Mouse (Mus musculus) liver, postnatal 0 days (tissue): ENCODE results near the gene Olfr270. TPM values are rescaled to one million over a fixed set of nuclear protein-coding genes. Genes with fewer than 3 reads are reported as not detected.

Experiments used
- ATAC-seq: fragments of 200-750 bp; cut with Nextera tagmentation; 2 replicates; pipeline ENCODE4 v1.8.0; 2017; ENCODE audit warnings: mild to moderate bottlenecking, moderate library complexity
- DNase-seq: peaks from one replicate; pipeline ENCODE4 v3.0.0-alpha.2; 2016
- H3K27ac ChIP-seq: fragments of 300-500 bp; sonication (generic); 2 replicates; pipeline ENCODE4 v1.5.1; 2014; ENCODE audit warnings: antibody characterized with exemption, moderate library complexity, mild to moderate bottlenecking, low read depth
- H3K27me3 ChIP-seq: fragments of 300-500 bp; sonication (generic); 2 replicates; pipeline ENCODE4 v1.6.1; 2014; ENCODE audit warnings: low read length, control low read depth, mixed read lengths; ENCODE audit not compliant: insufficient read depth
- H3K36me3 ChIP-seq: fragments of 300-500 bp; sonication (generic); replicated peaks from 2 replicates; pipeline ENCODE4 v1.6.1; 2014; ENCODE audit warnings: mild to moderate bottlenecking, control low read depth, low read length, moderate library complexity, mixed read lengths; ENCODE audit not compliant: insufficient read depth
- H3K4me1 ChIP-seq: fragments of 300-500 bp; sonication (generic); 2 replicates; pipeline ENCODE4 v1.6.1; 2014; ENCODE audit warnings: antibody characterized with exemption, mild to moderate bottlenecking, control low read depth; ENCODE audit not compliant: insufficient read depth
- H3K4me2 ChIP-seq: fragments of 300-500 bp; sonication (generic); 2 replicates; pipeline ENCODE4 v1.6.1; 2014; ENCODE audit warnings: low read depth, mild to moderate bottlenecking, low read length, moderate library complexity, mixed read lengths
- H3K4me3 ChIP-seq: fragments of 300-500 bp; sonication (generic); 2 replicates; pipeline ENCODE4 v1.5.1; 2014; ENCODE audit warnings: low read depth, low read length
- H3K9ac ChIP-seq: fragments of 300-500 bp; sonication (generic); replicated peaks from 2 replicates; pipeline ENCODE4 v1.6.1; 2014; ENCODE audit warnings: mild to moderate bottlenecking, moderate library complexity
- H3K9me3 ChIP-seq: fragments of 300-500 bp; sonication (generic); 2 replicates; pipeline ENCODE4 v1.6.1; 2016; ENCODE audit warnings: mild to moderate bottlenecking, control low read depth, low read length, mixed read lengths
- CTCF ChIP-seq: sonication (generic); IDR thresholded peaks from 2 replicates; pipeline ENCODE4 v1.5.1; 2016; ENCODE audit warnings: antibody characterized with exemption, low read depth
- EP300 ChIP-seq: IDR thresholded peaks from 2 replicates; pipeline ENCODE4 v1.6.1; 2016; ENCODE audit warnings: antibody characterized with exemption, low read depth, mild to moderate bottlenecking
- WGBS: fragments of 180-500 bp; shearing (Covaris S2); extraction: QIAGEN DNeasy Blood & Tissue Kit; methylation state at CpG from one replicate; pipeline ENCODE4 v1.1.7; 2014; ENCODE audit not compliant: insufficient replicate concordance; 5-methylcytosine and 5-hydroxymethylcytosine counted together
- polyA plus RNA-seq: library from polyadenylated mRNA; unstranded; fragments of >200 nt; fragmentation: Nextera tagmentation; extraction: Ambion mirVana; gene quantifications from 2 replicates; pipeline ENCODE4 v1.2.1, GENCODE M21; 2015

Olfr270 gene
- polyA plus RNA-seq, 1 experiment from 2014 or later, result not detected

- DNase-seq, result peak; percentile 21
- ATAC-seq, result no peak
- 46% methylated on average over 4 of the region's 4 CpGs for WGBS
- Histone ChIP-seq H3K27ac (no peak overlapping the region), H3K36me3 (no peaks in the 10 kb centered on the region), H3K9ac (no peak overlapping the region), H3K4me1 (no peaks in the 10 kb centered on the region), H3K9me3 (no peaks in the 10 kb centered on the region), H3K4me3 (no peak overlapping the region), H3K4me2 (no peak overlapping the region), H3K27me3 (no peaks in the 10 kb centered on the region)
- TF ChIP-seq CTCF, result peak; percentile 58
- TF ChIP-seq EP300, result no peak
Measured at GRCm38 (mm10) chr4:52958693-52959092, 5.7 kb upstream of the Olfr270 start.

- no peak overlapping the region for H3K9ac ChIP-seq
- TF ChIP-seq CTCF, result peak; percentile 61
- TF ChIP-seq EP300, result no peak
- DNase-seq (no peak), ATAC-seq (no peak; the same call in 1 of the 2 replicates)
- H3K36me3 ChIP-seq, result no peaks in the 10 kb centered on the region
- H3K4me2 ChIP-seq, result no peak overlapping the region
- no peak overlapping the region for H3K27ac ChIP-seq
- 68% methylated on average over 2 of the region's 2 CpGs for WGBS
- H3K4me1 ChIP-seq, result no peaks in the 10 kb centered on the region
- H3K9me3 ChIP-seq, result peaks cover 2% of the 10 kb centered on the region; the same call in 1 of the 2 replicates
- H3K4me3 ChIP-seq, result no peak overlapping the region
- no peaks in the 10 kb centered on the region for H3K27me3 ChIP-seq
Measured at GRCm38 (mm10) chr4:52985216-52985615, 20.9 kb downstream of the Olfr270 start.

- peaks cover 5% of the 10 kb centered on the region; the same call in 1 of the 2 replicates for H3K9me3 ChIP-seq
- H3K36me3 ChIP-seq, result no peaks in the 10 kb centered on the region
- TF ChIP-seq CTCF (no peak), EP300 (no peak)
- H3K4me1 ChIP-seq, result no peaks in the 10 kb centered on the region
- DNase-seq (no peak), ATAC-seq (no peak)
- no peak overlapping the region for H3K27ac ChIP-seq
- no peaks in the 10 kb centered on the region for H3K27me3 ChIP-seq
- H3K4me3 ChIP-seq, result no peak overlapping the region
- H3K4me2 ChIP-seq, result no peak overlapping the region
- 66% methylated on average over 2 of the region's 2 CpGs for WGBS
- H3K9ac ChIP-seq, result no peak overlapping the region
Measured at GRCm38 (mm10) chr4:52986266-52986665, 21.9 kb downstream of the Olfr270 start.

- no peaks in the 10 kb centered on the region for H3K27me3 ChIP-seq
- WGBS, result 40% methylated on average over 12 of the region's 12 CpGs
- DNase-seq (no peak), ATAC-seq (no peak)
- no peak within 1 kb of the TSS for H3K9ac ChIP-seq
- peaks cover 5% of the 10 kb centered on the region; the same call in 1 of the 2 replicates for H3K9me3 ChIP-seq
- TF ChIP-seq CTCF, result no peak
- no peak for TF ChIP-seq EP300
- no peak within 1 kb of the TSS for H3K4me3 ChIP-seq
- H3K36me3 ChIP-seq, result no peaks in the 10 kb centered on the region
- H3K4me1 ChIP-seq, result no peaks in the 10 kb centered on the region
- H3K27ac ChIP-seq, result no peak within 1 kb of the TSS
- H3K4me2 ChIP-seq, result no peak within 1 kb of the TSS
Measured at GRCm38 (mm10) chr4:52989248-52989647, 24.9 kb downstream of the Olfr270 start, which contains the start of gene Nipsnap3a. Gene Nipsnap3a, plus strand, starts transcription at chr4:52989272.

- Histone ChIP-seq H3K4me3 (no peak overlapping the region), H3K4me2 (no peak overlapping the region), H3K27ac (no peak overlapping the region), H3K4me1 (no peaks in the 10 kb centered on the region), H3K9me3 (no peaks in the 10 kb centered on the region), H3K36me3 (no peaks in the 10 kb centered on the region), H3K27me3 (no peaks in the 10 kb centered on the region), H3K9ac (no peak overlapping the region)
- WGBS, result 86% methylated on average over 6 of the region's 6 CpGs
- ATAC-seq (no peak), DNase-seq (no peak)
- TF ChIP-seq CTCF (no peak), EP300 (no peak)
Measured at GRCm38 (mm10) chr4:52999449-52999848, 35.1 kb downstream of the Olfr270 start.

- H3K4me2 ChIP-seq, result no peak overlapping the region
- H3K9me3 ChIP-seq, result no peaks in the 10 kb centered on the region
- 33% methylated on average over 8 of the region's 8 CpGs for WGBS
- H3K36me3 ChIP-seq, result no peaks in the 10 kb centered on the region
- no peaks in the 10 kb centered on the region for H3K27me3 ChIP-seq
- no peak overlapping the region for H3K9ac ChIP-seq
- no peak for DNase-seq
- ATAC-seq, result no peak
- no peak overlapping the region for H3K27ac ChIP-seq
- no peak for TF ChIP-seq CTCF
- TF ChIP-seq EP300, result no peak
- no peaks in the 10 kb centered on the region for H3K4me1 ChIP-seq
- H3K4me3 ChIP-seq, result no peak overlapping the region
Measured at GRCm38 (mm10) chr4:53000154-53000553, 35.8 kb downstream of the Olfr270 start.

GRCm38 (mm10) chr4:53009183-53009582, 44.8 kb downstream of the Olfr270 start:
- no peak overlapping the region for H3K9ac ChIP-seq
- H3K27ac ChIP-seq, result peak overlapping the region; percentile 79
- H3K36me3 ChIP-seq, result peaks cover 2% of the 10 kb centered on the region; the same call in 1 of the 2 replicates
- peaks cover 9% of the 10 kb centered on the region for H3K4me1 ChIP-seq
- 66% methylated on average over 4 of the region's 4 CpGs for WGBS
- no peaks in the 10 kb centered on the region for H3K9me3 ChIP-seq
- H3K4me3 ChIP-seq, result no peak overlapping the region
- no peak for DNase-seq
- no peak for TF ChIP-seq EP300
- peak; percentile 27 for TF ChIP-seq CTCF
- ATAC-seq, result no peak
- H3K4me2 ChIP-seq, result no peak overlapping the region
- H3K27me3 ChIP-seq, result no peaks in the 10 kb centered on the region
